In the genomic region with DNA sequence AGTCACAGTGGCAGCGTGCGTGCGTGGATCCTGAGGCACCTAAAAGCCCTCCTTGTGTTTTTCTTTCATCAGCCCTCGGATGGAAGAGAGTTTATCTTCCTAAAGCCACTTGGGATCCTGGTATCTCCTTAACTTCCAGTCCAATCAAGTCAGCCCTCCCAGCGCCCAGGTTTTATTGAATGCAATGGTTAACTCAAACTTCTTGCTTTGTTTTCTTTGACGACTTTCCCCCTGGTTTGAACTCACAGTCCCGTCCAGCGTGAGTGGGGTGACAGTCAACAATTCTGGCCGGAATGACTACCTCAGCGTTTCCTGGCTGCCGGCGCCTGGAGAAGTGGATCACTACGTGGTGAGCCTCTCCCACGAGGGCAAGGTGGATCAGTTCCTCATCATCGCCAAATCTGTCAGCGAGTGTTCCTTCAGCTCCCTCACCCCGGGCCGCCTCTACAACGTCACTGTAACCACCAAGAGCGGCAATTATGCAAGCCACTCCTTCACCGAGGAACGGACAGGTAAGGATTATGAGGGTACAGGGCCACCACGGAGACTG, we compare ENCODE assay signal across 8 mouse cellular contexts. TPM values are rescaled to one million over a fixed set of nuclear protein-coding genes. Genes with fewer than 3 reads are reported as not detected.
DNase-seq lines count a peak whose midpoint lies in the region; ATAC-seq lines count a peak whose summit lies in the region.

No protein-coding gene starts in this region.

- no peaks in the 10 kb centered on the region for H3K36me3 ChIP-seq in heart, embryonic 11.5 days (ENCODE audit: control insufficient read depth, insufficient read depth, low read length)
- H3K36me3 ChIP-seq in hindbrain, embryonic 12.5 days, result no peaks in the 10 kb centered on the region
- no peaks in the 10 kb centered on the region for H3K36me3 ChIP-seq in midbrain, embryonic 13.5 days

- DNase-seq in heart, postnatal 4 days, result no peak
- DNase-seq in cerebellum, adult 11-12 months, result peak; percentile 34
- DNase-seq in thymus, postnatal 0 days (ENCODE audit: low spot score), result no peak
- no peak for DNase-seq in layer of hippocampus, adult 9-10 months (ENCODE audit: low spot score)
- DNase-seq in lung, postnatal 4 days, result no peak

- H3K4me3 ChIP-seq in heart, embryonic 11.5 days (ENCODE audit: low read depth, low read length), result peak overlapping the region; percentile 31
- peak overlapping the region; percentile 11 for H3K4me3 ChIP-seq in hindbrain, embryonic 12.5 days
- H3K4me3 ChIP-seq in midbrain, embryonic 13.5 days (replicated peaks), result peak overlapping the region; percentile 22

- H3K27ac ChIP-seq in heart, embryonic 11.5 days (ENCODE audit: low read depth, low read length), result no peak overlapping the region
- H3K27ac ChIP-seq in hindbrain, embryonic 12.5 days, result no peak overlapping the region
- H3K27ac ChIP-seq in midbrain, embryonic 13.5 days, result no peak overlapping the region

- no peaks in the 10 kb centered on the region for H3K9me3 ChIP-seq in heart, embryonic 11.5 days (replicated peaks; ENCODE audit: control insufficient read depth, low read length)
- H3K9me3 ChIP-seq in hindbrain, embryonic 12.5 days (replicated peaks), result no peaks in the 10 kb centered on the region
- H3K9me3 ChIP-seq in midbrain, embryonic 13.5 days, result no peaks in the 10 kb centered on the region

- no peaks in the 10 kb centered on the region for H3K27me3 ChIP-seq in heart, embryonic 11.5 days (ENCODE audit: control insufficient read depth, insufficient read depth, low read length)
- no peaks in the 10 kb centered on the region for H3K27me3 ChIP-seq in hindbrain, embryonic 12.5 days
- 0 out of 2 replicates have a peak, but pooled peaks cover 3% of the 10 kb centered on the region for H3K27me3 ChIP-seq in midbrain, embryonic 13.5 days

- H3K4me1 ChIP-seq in heart, embryonic 11.5 days (ENCODE audit: control insufficient read depth, insufficient read depth, low read length), result no peaks in the 10 kb centered on the region; the same call in 1 of the 2 replicates
- H3K4me1 ChIP-seq in hindbrain, embryonic 12.5 days, result no peaks in the 10 kb centered on the region; the same call in 1 of the 2 replicates
- H3K4me1 ChIP-seq in midbrain, embryonic 13.5 days (replicated peaks), result peaks cover 8% of the 10 kb centered on the region; the same call in 1 of the 2 replicates

- 20% methylated on average over 23 of the region's 23 CpGs for WGBS in heart, embryonic 11.5 days (ENCODE audit: insufficient replicate concordance)
- WGBS in hindbrain, embryonic 12.5 days, result 18% methylated on average over 23 of the region's 23 CpGs
- WGBS in midbrain, embryonic 13.5 days, result 19% methylated on average over 23 of the region's 23 CpGs

- peak overlapping the region; percentile 73 for H3K4me2 ChIP-seq in heart, embryonic 11.5 days
- H3K4me2 ChIP-seq in hindbrain, embryonic 12.5 days (replicated peaks), result peak overlapping the region; percentile 45
- H3K4me2 ChIP-seq in midbrain, embryonic 13.5 days (replicated peaks), result peak overlapping the region; percentile 47

- 0 out of 2 replicates have a peak overlapping the region, but pooled peaks have one; percentile 49 for H3K9ac ChIP-seq in heart, embryonic 11.5 days (ENCODE audit: low read depth, low read length)
- no peak overlapping the region for H3K9ac ChIP-seq in hindbrain, embryonic 12.5 days
- H3K9ac ChIP-seq in midbrain, embryonic 13.5 days (replicated peaks), result 0 out of 2 replicates have a peak overlapping the region, but pooled peaks have one; percentile 28

- ATAC-seq in heart, embryonic 11.5 days (replicated peaks; ENCODE audit: insufficient number of reproducible peaks, low FRiP score, low TSS enrichment), result no peak
- no peak for ATAC-seq in hindbrain, embryonic 12.5 days (ENCODE audit: low FRiP score)
- no peak for ATAC-seq in midbrain, embryonic 13.5 days

RNA-seq across cellular contexts. Expression of gene Ptprb, which starts 55.7 kb away (rescaled TPM):
- 8.3 and 9.1 TPM in 2 replicates for polyA plus RNA-seq in heart, embryonic 11.5 days (2014; fragmentation: Nextera tagmentation; extraction: Ambion mirVana)
- 10 to 100 TPM; 56.8 to 65.5 TPM for total RNA-seq in heart, postnatal 4 days (2021)
- polyA plus RNA-seq in hindbrain, embryonic 12.5 days (2016; fragmentation: Nextera tagmentation; extraction: Ambion mirVana), result 3.6 and 4.0 TPM in 2 replicates
- polyA plus RNA-seq in midbrain, embryonic 13.5 days (2015; fragmentation: Nextera tagmentation; extraction: Ambion mirVana), result 2.7 and 2.8 TPM in 2 replicates
- 1.1 and 1.7 TPM in 2 replicates for polyA plus RNA-seq in thymus, postnatal 0 days (2015; fragmentation: Nextera tagmentation; extraction: Ambion mirVana)
